Mouse (Mus musculus) testis, postnatal 14 days (tissue): ENCODE data around the gene Slc12a5.

Experiments used
- DNase-seq: peaks from one replicate; pipeline ENCODE4 v3.0.0; 2021; ENCODE audit warnings: low spot score

Slc12a5 gene

DNA sequence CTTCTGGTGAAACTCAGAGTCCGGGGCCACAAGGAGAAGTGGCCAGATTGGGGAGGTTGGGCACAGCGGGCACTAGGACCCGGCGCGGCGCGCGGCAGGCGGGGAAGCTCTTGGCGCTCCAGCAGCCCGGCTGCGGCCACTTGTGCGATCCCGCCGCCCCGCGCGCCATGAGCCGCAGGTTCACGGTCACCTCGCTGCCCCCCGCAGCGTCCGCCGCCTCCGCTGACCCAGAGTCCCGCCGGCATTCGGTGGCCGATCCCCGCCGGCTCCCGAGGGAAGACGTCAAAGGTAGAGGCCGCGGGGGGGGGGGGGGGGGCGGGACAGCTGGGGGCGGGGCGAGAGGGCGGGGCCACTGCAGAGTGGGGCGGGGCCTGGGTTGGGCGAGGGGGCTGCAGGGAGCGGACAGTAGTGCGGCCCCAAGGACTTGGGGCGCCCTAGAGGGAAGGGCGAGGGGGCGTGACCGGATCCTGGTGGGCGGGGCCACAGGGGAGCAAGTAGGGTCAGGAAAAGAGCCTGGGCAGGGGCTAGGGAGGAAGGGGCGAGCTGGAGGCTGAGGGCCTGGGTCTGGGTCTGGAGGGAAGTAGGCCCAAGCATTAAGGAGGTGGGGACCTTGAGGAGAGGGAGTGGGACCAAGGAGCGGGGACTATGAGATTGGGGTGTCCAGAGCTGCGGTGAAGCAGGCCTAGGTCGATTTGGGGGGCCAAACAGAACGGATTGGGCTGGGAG lies at the start of gene Slc12a5:
Slc12a5 (plus strand) TSS at position 87 of the 726 bp plus-strand sequence.
- peak; percentile 79 for DNase-seq

DNA sequence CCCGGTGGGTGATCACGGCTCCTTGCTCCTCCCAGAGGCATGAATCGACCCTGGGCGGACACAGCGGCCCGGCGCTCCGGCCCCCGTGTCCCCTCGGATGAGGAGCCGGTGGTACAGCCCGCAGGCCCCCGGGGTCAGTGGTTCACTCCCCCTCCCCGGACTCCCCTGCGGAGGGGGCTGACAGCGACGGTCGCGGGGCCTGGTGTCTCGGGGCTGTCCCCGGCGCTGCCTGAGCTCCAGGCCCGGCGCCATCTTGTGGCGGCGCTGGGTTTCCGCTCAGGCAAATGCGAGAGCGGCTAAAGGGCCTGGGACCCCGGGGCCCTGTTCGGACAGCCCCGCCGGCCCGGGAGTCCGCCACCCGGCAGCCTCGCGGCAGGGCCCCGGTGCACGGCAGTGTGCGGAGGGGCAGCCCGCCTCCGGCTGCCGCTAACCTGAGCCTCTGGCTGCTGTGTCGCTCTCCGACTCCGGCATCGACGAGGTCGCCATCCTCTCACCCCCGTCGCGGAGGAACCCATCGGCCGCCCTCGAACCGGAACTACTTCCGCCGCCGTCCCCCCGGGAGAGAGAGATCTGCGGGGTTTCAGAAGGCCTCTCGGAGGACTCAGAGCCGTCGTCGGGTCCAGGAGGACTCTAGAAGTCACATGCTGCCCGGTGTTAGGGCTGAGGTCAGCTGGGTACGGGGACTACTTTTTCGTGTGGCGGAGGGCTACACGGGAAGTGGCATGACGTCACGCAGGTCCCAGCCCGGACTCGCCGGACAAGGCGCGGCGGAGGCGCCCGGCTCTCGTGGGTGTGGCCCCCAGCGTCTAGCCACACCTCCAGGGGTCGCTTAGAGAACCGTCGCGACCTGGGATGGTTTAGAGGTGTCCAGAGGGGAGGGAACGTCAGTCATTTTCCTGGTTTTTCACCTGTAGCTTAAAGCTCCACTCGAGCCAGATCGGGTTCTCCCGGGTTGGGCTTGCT lies 49.2 kb upstream of the Slc12a5 start, which contains the start of gene Zfp335:
Zfp335 (minus strand) TSS at position 672 of the 963 bp plus-strand sequence.
- peak; percentile 95 for DNase-seq

- DNase-seq: peak; percentile 51
Observed at GRCm38 (mm10) chr2:164912151-164912550, 48.5 kb upstream of the Slc12a5 start.

DNA sequence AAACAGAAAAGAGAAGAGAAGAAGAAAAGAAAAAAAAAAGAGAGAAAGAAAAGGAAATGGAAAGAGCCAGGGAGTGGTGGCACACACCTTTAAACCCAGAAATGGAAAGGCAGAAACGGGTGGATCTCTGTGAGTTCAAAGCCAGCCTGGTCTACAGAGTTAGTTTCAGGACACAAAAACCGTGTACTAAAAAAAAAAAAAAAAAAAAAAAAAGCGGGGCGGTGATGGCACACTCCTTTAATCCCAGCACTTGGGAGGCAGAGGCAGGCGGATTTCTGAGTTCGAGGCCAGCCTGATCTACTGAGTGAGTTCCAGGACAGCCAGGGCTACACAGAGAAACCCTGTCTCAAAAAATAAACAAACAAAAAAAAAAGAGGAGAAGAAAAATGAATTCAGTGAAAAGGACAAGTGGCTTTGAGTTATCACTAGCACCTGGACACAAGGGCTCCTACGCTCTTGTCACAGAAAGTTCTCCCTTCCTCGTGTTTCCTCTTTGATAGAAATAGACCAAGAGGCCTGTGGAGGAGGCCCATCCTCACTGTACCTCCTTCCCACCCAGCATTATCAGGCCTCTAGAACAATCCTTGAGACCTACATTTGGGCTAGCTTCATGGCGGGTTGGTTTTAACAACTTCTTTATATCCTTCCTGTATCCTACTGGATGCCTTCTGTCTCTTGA lies 47.7 kb upstream of the Slc12a5 start:
- no peak for DNase-seq

- no peak for DNase-seq
Observed at GRCm38 (mm10) chr2:164913428-164913786, 47.2 kb upstream of the Slc12a5 start.

GRCm38 (mm10) chr2:164916820-164917219 lies 43.8 kb upstream of the Slc12a5 start:
- DNase-seq: no peak

- DNase-seq: no peak
Observed at GRCm38 (mm10) chr2:164917371-164917770, 43.2 kb upstream of the Slc12a5 start.

- no peak for DNase-seq
Observed at GRCm38 (mm10) chr2:164918325-164918724, 42.3 kb upstream of the Slc12a5 start.

- DNase-seq: no peak
Observed at GRCm38 (mm10) chr2:164921984-164922383, 38.6 kb upstream of the Slc12a5 start.

DNA sequence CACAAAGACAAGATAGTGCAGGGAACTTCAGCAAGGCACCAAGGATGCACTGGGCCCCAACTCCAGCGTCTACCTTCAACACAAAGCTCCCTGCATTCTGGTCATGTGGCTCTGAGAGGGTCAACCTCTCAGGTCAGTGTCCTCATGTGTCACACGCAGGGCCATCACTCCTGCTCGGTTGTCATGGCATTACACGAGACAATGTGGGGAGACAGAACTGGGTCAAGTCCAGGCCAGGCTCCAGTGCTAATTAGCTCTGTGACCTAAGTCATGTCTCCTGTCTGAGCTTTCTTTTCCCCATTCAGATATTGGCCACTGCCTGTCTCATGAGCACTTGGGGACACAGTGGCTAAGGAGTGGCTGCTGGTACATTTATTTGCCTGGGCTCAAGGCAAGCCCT lies 37.3 kb upstream of the Slc12a5 start:
- DNase-seq: no peak

- DNase-seq: peak; percentile 53
Observed at GRCm38 (mm10) chr2:164924100-164924857, 36.3 kb upstream of the Slc12a5 start.

DNA sequence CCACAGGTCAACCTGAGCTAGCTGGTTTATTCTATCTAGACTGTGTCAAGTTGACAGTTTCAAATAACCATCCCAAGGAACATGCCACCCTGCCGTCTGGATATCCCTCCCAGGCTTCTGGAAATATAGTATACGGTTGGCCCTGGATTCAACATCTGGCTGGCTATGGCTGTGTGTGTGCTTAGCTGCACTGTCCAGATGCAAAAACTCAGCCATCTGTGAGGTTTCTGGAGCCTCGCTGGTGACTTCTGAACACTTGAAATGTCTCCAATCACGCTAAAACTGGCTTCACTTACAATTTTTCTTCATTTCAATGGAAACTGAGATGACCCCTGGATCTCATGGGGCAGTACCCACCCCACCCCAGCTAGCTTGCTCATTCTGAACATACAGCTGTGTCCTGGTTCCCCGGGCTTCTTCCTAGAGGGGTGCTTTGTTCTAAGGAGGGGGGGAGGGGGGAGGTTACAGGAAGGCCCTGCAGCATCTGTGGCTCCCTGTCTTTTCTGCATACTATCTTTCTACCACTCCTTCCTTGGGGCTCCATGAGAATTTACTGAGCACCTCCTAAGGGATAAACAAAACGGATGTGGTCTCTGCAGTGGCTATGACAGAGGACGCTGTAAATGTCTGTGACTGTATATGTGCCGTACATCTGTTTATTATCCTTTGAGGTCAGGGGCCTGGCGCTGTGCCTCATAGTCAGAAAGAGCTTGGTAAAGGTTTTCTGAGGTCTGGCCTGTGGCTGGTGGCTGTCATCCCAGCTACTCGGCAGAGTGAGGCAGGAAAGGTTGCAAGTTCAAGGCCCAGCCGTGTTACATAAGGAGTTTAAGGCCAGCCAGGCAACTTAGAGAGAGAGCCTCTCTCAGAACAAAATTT lies 29.7 kb upstream of the Slc12a5 start:
- DNase-seq: no peak

DNA sequence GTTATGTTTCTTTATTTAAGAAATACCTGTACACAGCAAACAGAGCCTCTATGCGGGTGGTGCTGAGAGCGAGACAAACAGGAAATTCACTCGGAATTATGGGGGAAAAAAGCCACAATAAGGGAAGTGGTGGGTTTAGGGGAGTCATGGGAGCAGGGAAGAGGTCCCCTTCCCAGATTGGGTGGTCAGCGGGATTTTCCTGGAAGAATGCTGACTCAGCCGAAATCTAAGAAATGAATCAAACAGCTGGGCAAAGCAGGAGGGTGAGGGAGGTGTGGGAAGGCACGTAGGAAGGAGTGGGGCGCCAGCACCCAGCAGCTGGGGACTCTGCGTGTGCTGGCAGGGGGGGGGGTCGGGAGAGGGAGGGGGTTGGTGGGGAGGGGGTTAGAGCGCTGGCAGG lies 27.1 kb upstream of the Slc12a5 start:
- no peak for DNase-seq

- DNase-seq: no peak
Observed at GRCm38 (mm10) chr2:164935991-164936390, 24.6 kb upstream of the Slc12a5 start.

DNA sequence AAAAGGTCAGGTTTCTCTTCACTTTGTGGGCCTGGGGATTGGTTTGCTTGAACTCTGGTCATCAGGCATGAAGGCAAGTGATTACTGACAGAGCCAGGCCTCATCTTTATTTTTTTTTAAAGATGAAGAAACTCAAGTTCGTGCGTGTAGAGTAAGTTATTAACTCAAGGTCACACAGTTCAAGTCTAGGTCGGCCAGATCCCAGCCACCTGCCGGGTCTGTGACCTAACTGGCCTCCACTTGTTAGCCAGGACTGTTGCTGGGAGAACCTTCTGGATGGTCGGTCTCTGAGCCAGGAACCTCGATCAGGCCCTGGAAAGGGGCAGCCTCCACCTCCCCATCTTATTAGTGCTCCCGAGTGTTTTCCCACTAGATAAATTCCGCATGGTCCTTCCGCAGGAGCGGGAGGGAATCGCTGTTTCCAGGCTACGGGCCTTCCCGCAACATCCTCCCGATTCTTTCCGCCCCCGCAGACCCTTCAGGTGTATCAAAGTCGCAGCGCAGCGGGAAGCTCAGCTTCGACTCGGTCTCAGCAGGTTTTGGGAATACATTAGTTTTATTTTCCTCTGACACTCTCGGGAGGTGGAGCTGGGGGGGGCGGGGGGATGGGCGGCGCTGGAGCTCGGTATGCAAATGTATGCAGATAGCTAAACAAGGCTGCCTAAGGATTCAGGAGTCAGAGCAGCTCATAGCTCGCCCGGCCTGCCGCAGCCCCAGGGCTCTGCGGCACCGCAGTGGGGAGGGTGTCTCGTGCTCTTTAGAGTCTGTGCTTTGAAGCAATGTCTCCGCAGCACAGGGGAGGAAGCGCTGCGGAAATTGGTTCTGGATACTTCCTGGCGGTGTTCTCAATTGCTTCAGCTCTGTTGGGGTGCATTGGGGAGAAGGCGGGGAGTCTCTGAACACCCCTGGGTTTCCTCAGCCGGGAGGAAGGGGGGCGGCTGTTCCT lies 22.2 kb upstream of the Slc12a5 start:
- peak; percentile 47 for DNase-seq

GRCm38 (mm10) chr2:164939106-164939505 lies 21.5 kb upstream of the Slc12a5 start:
- DNase-seq: no peak

DNA sequence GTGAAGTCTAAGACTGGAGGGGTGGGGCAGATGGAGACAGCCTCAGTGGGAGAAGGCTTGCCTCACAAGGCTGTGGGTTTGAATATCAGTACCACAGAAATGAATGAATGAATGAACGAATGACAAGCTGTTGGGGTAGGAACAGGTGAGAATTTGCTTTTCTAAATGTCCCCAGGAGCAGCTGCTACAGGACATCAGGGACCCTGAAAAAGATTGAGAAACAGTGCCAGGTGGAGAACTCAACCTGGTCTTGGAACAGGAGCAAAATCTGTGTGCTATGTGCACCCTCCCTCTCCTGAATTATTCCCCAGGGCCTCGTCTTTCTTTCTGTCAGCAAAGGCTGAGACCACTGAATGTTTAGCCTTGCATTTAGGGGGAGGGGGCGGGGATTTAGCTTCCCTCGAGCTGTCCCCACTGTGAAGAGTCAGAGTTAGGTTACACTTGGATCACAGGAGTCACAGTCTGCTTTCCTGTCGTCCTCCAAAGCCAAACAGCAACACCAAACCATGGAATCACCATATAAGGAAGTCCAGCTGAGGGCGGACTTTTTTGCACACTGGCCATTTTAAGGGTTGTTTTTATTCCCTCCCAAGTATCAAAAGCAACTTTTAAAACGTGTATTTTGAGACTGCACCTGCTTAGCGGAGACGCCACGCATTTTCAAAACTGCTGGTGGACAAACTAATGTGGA lies 20.3 kb upstream of the Slc12a5 start, which contains the start of gene Mmp9:
Mmp9 (plus strand) TSS at position 641 of the 691 bp plus-strand sequence.
- no peak for DNase-seq

- DNase-seq: no peak
Observed at GRCm38 (mm10) chr2:164942692-164943290, 17.8 kb upstream of the Slc12a5 start.
